In the genomic region with DNA sequence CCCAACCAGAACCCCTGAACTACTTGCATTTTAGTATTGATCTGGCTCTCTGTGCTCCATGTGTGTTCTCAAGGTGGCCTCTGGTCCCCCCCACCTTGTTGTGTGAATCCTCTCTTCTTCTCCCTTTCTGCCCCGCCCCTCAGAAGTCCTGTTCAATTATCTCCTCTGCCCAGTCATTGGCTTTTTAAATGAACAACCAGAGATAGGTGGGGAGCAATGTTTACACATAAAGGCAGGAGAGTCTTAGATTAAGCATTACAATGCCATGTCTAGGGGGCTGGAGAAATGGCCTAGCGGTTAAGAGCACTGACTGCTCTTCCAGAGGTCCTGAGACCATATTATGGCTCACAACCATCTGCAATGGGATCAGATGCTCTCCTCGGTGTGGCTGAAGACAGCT, we compare ENCODE assay signal across 23 mouse cellular contexts. TPM values are rescaled to one million over a fixed set of nuclear protein-coding genes. Genes with fewer than 3 reads are reported as not detected.
DNase-seq lines count a peak whose midpoint lies in the region; ATAC-seq lines count a peak whose summit lies in the region.
"Had no signal": no experiment of that assay in that cellular context is flagged by ENCODE, and none has a peak within 500 bp of the region (broad histone marks: within the 10 kb centered on the region; RNA-seq: fewer than 3 reads in every experiment).

No protein-coding gene starts in this region.

- no peak overlapping the region for H3K27ac ChIP-seq in liver, embryonic 11.5 days (ENCODE audit: low read depth, low read length)
- no peak overlapping the region for H3K27ac ChIP-seq in liver, embryonic 16.5 days (ENCODE audit: low read length)
- H3K27ac ChIP-seq: forebrain, embryonic 10.5 days; forebrain, embryonic 13.5 days; gastrocnemius, adult 2 months; hindbrain, embryonic 10.5 days; hindbrain, embryonic 13.5 days had no signal

- peak; percentile 79 for ATAC-seq in liver, embryonic 11.5 days (replicated peaks; ENCODE audit: low FRiP score)
- ATAC-seq in liver, embryonic 16.5 days (ENCODE audit: low read depth): peak; percentile 52
- ATAC-seq in megakaryocyte-erythroid progenitor cell, adult 5-6 weeks (replicated peaks; ENCODE audit: low FRiP score, low TSS enrichment, poor library complexity, severe bottlenecking): peak; percentile 46
- ATAC-seq: activated CD4-positive, CD25-positive, alpha-beta regulatory T cell, adult 4 months; forebrain, embryonic 13.5 days; forebrain, postnatal 0 days; hindbrain, embryonic 16.5 days had no signal

- no peak overlapping the region for H3K4me3 ChIP-seq in liver, embryonic 11.5 days (ENCODE audit: low read depth, low read length)
- no peak overlapping the region for H3K4me3 ChIP-seq in liver, embryonic 16.5 days (ENCODE audit: low read depth, low read length)
- H3K4me3 ChIP-seq: forebrain, embryonic 10.5 days; forebrain, embryonic 13.5 days; gastrocnemius, adult 2 months; hindbrain, embryonic 10.5 days; hindbrain, embryonic 13.5 days had no signal

- peaks cover 17% of the 10 kb centered on the region for H3K36me3 ChIP-seq in liver, embryonic 11.5 days (ENCODE audit: control insufficient read depth, insufficient read depth, low read length)
- peaks cover 17% of the 10 kb centered on the region for H3K36me3 ChIP-seq in liver, embryonic 16.5 days (ENCODE audit: control insufficient read depth, insufficient read depth)

- peaks cover 7% of the 10 kb centered on the region for H3K4me1 ChIP-seq in liver, embryonic 11.5 days (replicated peaks; ENCODE audit: control insufficient read depth, insufficient read depth, low read length)
- peaks cover 14% of the 10 kb centered on the region for H3K4me1 ChIP-seq in liver, embryonic 16.5 days (ENCODE audit: control insufficient read depth, low read depth, low read length)

- no peak for DNase-seq in liver, embryonic 11.5 days (ENCODE audit: low spot score)
- no peak for DNase-seq in liver
- no peak for DNase-seq in kidney, postnatal 4 days
- no peak for DNase-seq in embryo, embryonic 10 days (ENCODE audit: low spot score)
- DNase-seq: adrenal gland, adult 8-10 months; adrenal gland, postnatal 25 days; cerebellum, adult 11-12 months; cerebellum, adult 8-10 months; cerebellum, postnatal 10 days; cerebellum, postnatal 36 days; forebrain, postnatal 0 days; gastrocnemius, adult 2 months; gastrocnemius, postnatal 14 days; heart, postnatal 36 days had no signal

- no peak overlapping the region for H3K4me2 ChIP-seq in liver, embryonic 11.5 days
- H3K4me2 ChIP-seq in liver, embryonic 16.5 days (ENCODE audit: low read depth, low read length): no peak overlapping the region
- H3K4me2 ChIP-seq: forebrain, embryonic 13.5 days; heart, embryonic 11.5 days; hindbrain, embryonic 13.5 days had no signal

- no peaks in the 10 kb centered on the region for H3K9me3 ChIP-seq in liver, embryonic 11.5 days (ENCODE audit: control insufficient read depth, low read length)
- no peaks in the 10 kb centered on the region for H3K9me3 ChIP-seq in liver, embryonic 16.5 days (replicated peaks; ENCODE audit: control insufficient read depth, low read length)
- H3K9me3 ChIP-seq: forebrain, embryonic 10.5 days; forebrain, embryonic 13.5 days; hindbrain, embryonic 10.5 days; hindbrain, embryonic 13.5 days had no signal

- 68% methylated on average over 3 of the region's 3 CpGs for WGBS in liver, embryonic 11.5 days
- 40% methylated on average over 3 of the region's 3 CpGs for WGBS in liver, embryonic 16.5 days (ENCODE audit: insufficient replicate concordance)

- H3K27me3 ChIP-seq in liver, embryonic 11.5 days (replicated peaks; ENCODE audit: control insufficient read depth, insufficient read depth, low read length): no peaks in the 10 kb centered on the region
- no peaks in the 10 kb centered on the region for H3K27me3 ChIP-seq in liver, embryonic 16.5 days (ENCODE audit: control insufficient read depth, insufficient read depth, low read depth, low read length)
- H3K27me3 ChIP-seq: forebrain, embryonic 13.5 days; hindbrain, embryonic 13.5 days had no signal

- H3K9ac ChIP-seq in liver, embryonic 11.5 days (ENCODE audit: low read depth, low read length): no peak overlapping the region
- H3K9ac ChIP-seq in liver, embryonic 16.5 days (ENCODE audit: low read depth, low read length): no peak overlapping the region
- H3K9ac ChIP-seq: forebrain, embryonic 13.5 days; forebrain, postnatal 0 days; hindbrain, embryonic 13.5 days had no signal

RNA-seq across cellular contexts. Expression of a gene that starts 5.6 kb away (rescaled TPM):
- polyA plus RNA-seq in liver, embryonic 11.5 days (2014; fragmentation: Nextera tagmentation; extraction: Ambion mirVana): 0.22 and 0.27 TPM in 2 replicates
- polyA plus RNA-seq in liver, embryonic 16.5 days (2015; fragmentation: Nextera tagmentation; extraction: Ambion mirVana): 0.12 TPM in 1 of 2 replicates, not detected in the other
- total RNA-seq in megakaryocyte-erythroid progenitor cell, adult 5-6 weeks (2014; fragmentation: Nextera tagmentation): not detected in 2 replicates
- 0.69 TPM in 1 of 2 replicates, not detected in the other for total RNA-seq in megakaryocyte-erythroid progenitor cell, adult 5-6 weeks (2017)

RNA-seq across cellular contexts. Expression of a gene that starts 5.9 kb away (rescaled TPM):
- polyA plus RNA-seq in liver, embryonic 11.5 days (2014; fragmentation: Nextera tagmentation; extraction: Ambion mirVana): 62.5 and 63.6 TPM in 2 replicates
- polyA plus RNA-seq in liver, embryonic 16.5 days (2015; fragmentation: Nextera tagmentation; extraction: Ambion mirVana): 17.5 and 18.4 TPM in 2 replicates
- 44.2 and 44.7 TPM in 2 replicates for total RNA-seq in megakaryocyte-erythroid progenitor cell, adult 5-6 weeks (2014; fragmentation: Nextera tagmentation)
- total RNA-seq in megakaryocyte-erythroid progenitor cell, adult 5-6 weeks (2017): 14.6 and 21.7 TPM in 2 replicates

RNA-seq across cellular contexts. Expression of a gene that starts 17.0 kb away (rescaled TPM):
- 369 and 394 TPM in 2 replicates for polyA plus RNA-seq in liver, embryonic 11.5 days (2014; fragmentation: Nextera tagmentation; extraction: Ambion mirVana)
- polyA plus RNA-seq in liver, embryonic 16.5 days (2015; fragmentation: Nextera tagmentation; extraction: Ambion mirVana): 214 and 245 TPM in 2 replicates
- 229 and 276 TPM in 2 replicates for total RNA-seq in megakaryocyte-erythroid progenitor cell, adult 5-6 weeks (2014; fragmentation: Nextera tagmentation)
- total RNA-seq in megakaryocyte-erythroid progenitor cell, adult 5-6 weeks (2017): 348 and 369 TPM in 2 replicates

RNA-seq across cellular contexts. Expression of a gene that starts 22.6 kb away (rescaled TPM):
- polyA plus RNA-seq in liver, embryonic 11.5 days (2014; fragmentation: Nextera tagmentation; extraction: Ambion mirVana): 229 and 255 TPM in 2 replicates
- polyA plus RNA-seq in liver, embryonic 16.5 days (2015; fragmentation: Nextera tagmentation; extraction: Ambion mirVana): 127 and 129 TPM in 2 replicates
- total RNA-seq in megakaryocyte-erythroid progenitor cell, adult 5-6 weeks (2014; fragmentation: Nextera tagmentation): 121 and 124 TPM in 2 replicates
- 124 and 155 TPM in 2 replicates for total RNA-seq in megakaryocyte-erythroid progenitor cell, adult 5-6 weeks (2017)

RNA-seq across cellular contexts. Expression of a gene that starts 22.9 kb away (rescaled TPM):
- 35.7 and 38.0 TPM in 2 replicates for polyA plus RNA-seq in liver, embryonic 11.5 days (2014; fragmentation: Nextera tagmentation; extraction: Ambion mirVana)
- 21.7 and 21.8 TPM in 2 replicates for polyA plus RNA-seq in liver, embryonic 16.5 days (2015; fragmentation: Nextera tagmentation; extraction: Ambion mirVana)
- total RNA-seq in megakaryocyte-erythroid progenitor cell, adult 5-6 weeks (2014; fragmentation: Nextera tagmentation): 20.5 and 30.5 TPM in 2 replicates
- 12.3 and 34.4 TPM in 2 replicates for total RNA-seq in megakaryocyte-erythroid progenitor cell, adult 5-6 weeks (2017)
